ENCODE assay signal across 10 mouse cellular contexts in genomic region chrX:7854578-7854977, GRCm38 (mm10). TPM values are rescaled to one million over a fixed set of nuclear protein-coding genes. Genes with fewer than 3 reads are reported as not detected.
A peak's percentile ranks its signal among the peaks of the same experiment; 100 is the strongest.
DNase-seq lines count a peak whose midpoint lies in the region; ATAC-seq and TF ChIP-seq lines count a peak whose summit lies in the region.
"Had no signal": no experiment of that assay in that cellular context is flagged by ENCODE, and none has a peak within 500 bp of the region (broad histone marks: within the 10 kb centered on the region; RNA-seq: fewer than 3 reads in every experiment).

No protein-coding gene starts in this region.

- no peak overlapping the region for H3K4me3 ChIP-seq in kidney, postnatal 0 days (replicated peaks; ENCODE audit: low read depth, low read length)
- H3K4me3 ChIP-seq in kidney, embryonic 16.5 days (ENCODE audit: low read length), result no peak overlapping the region
- no peak overlapping the region for H3K4me3 ChIP-seq in ES-E14 (ENCODE audit: insufficient read depth in 1 of 2, low read depth in 1 of 2, low read length in 2 of 2, poor library complexity in 1 of 2, severe bottlenecking in 1 of 2)
- H3K4me3 ChIP-seq: heart, embryonic 15.5 days; neural tube, embryonic 12.5 days had no signal

- no peaks in the 10 kb centered on the region for H3K4me1 ChIP-seq in kidney, postnatal 0 days (replicated peaks; ENCODE audit: insufficient read depth, low read length)
- H3K4me1 ChIP-seq in kidney, embryonic 16.5 days (ENCODE audit: insufficient read depth, low read length), result no peaks in the 10 kb centered on the region
- no peaks in the 10 kb centered on the region for H3K4me1 ChIP-seq in ES-E14 (ENCODE audit: control insufficient read depth in 2 of 2, insufficient read depth in 2 of 2, low read length in 2 of 2, poor library complexity in 1 of 2)
- H3K4me1 ChIP-seq: heart, embryonic 15.5 days; neural tube, embryonic 12.5 days had no signal

- ATAC-seq in kidney, postnatal 0 days (replicated peaks; ENCODE audit: low FRiP score, low read depth), result no peak
- no peak for ATAC-seq in kidney, embryonic 16.5 days (ENCODE audit: low FRiP score, low TSS enrichment)
- peak; percentile 60 for ATAC-seq in erythroblast, adult 5-6 weeks (replicated peaks; ENCODE audit: low FRiP score, poor library complexity, severe bottlenecking)

- H3K27ac ChIP-seq in kidney, postnatal 0 days, result no peak overlapping the region
- H3K27ac ChIP-seq in kidney, embryonic 16.5 days (ENCODE audit: low read length), result no peak overlapping the region
- H3K27ac ChIP-seq in ES-E14 (ENCODE audit: insufficient read depth, low read depth, low read length, poor library complexity, severe bottlenecking), result no peak overlapping the region
- H3K27ac ChIP-seq: heart, embryonic 15.5 days; neural tube, embryonic 12.5 days had no signal

- TF ChIP-seq CTCF in kidney, postnatal 0 days (IDR thresholded peaks at IDR 0.05; ENCODE audit: low read depth), result peak; percentile 59

- no peak overlapping the region for H3K9ac ChIP-seq in kidney, postnatal 0 days (ENCODE audit: low read depth, low read length)
- no peak overlapping the region for H3K9ac ChIP-seq in kidney, embryonic 16.5 days (replicated peaks; ENCODE audit: low read length)
- no peak overlapping the region for H3K9ac ChIP-seq in ES-E14 (ENCODE audit: insufficient read depth, low read depth, low read length, poor library complexity, severe bottlenecking)
- H3K9ac ChIP-seq: heart, embryonic 15.5 days; neural tube, embryonic 12.5 days had no signal

- no peak overlapping the region for H3K4me2 ChIP-seq in kidney, postnatal 0 days (ENCODE audit: low read length)
- H3K4me2 ChIP-seq in kidney, embryonic 16.5 days (replicated peaks; ENCODE audit: low read depth, low read length), result no peak overlapping the region
- H3K4me2 ChIP-seq: heart, embryonic 15.5 days; neural tube, embryonic 12.5 days had no signal

- DNase-seq in cerebellum, adult 8-10 months, result peak; percentile 32
- DNase-seq in cerebellum, adult 11-12 months, result no peak
- DNase-seq in kidney, postnatal 0 days (ENCODE audit: low spot score), result peak; percentile 28
- peak; percentile 15 for DNase-seq in ES-E14 (ENCODE audit: low read depth, low spot score)
- DNase-seq in lung, postnatal 4 days, result peak; percentile 31 to 47
- DNase-seq in thymus, postnatal 4 days, result peak; percentile 71

- no peaks in the 10 kb centered on the region for H3K36me3 ChIP-seq in kidney, postnatal 0 days (ENCODE audit: insufficient read depth, low read length)
- H3K36me3 ChIP-seq in kidney, embryonic 16.5 days (ENCODE audit: insufficient read depth, low read length), result no peaks in the 10 kb centered on the region
- peaks cover 3% of the 10 kb centered on the region for H3K36me3 ChIP-seq in ES-E14 (ENCODE audit: control insufficient read depth, insufficient read depth, low read length, poor library complexity, severe bottlenecking)
- H3K36me3 ChIP-seq: heart, embryonic 15.5 days; neural tube, embryonic 12.5 days had no signal

- in situ Hi-C loops in ES-E14 (cut with MboI; ENCODE audit: low sequenced_read_pairs in 2 of 2, unreplicated experiment in 2 of 2), result no loop called here

- H3K9me3 ChIP-seq in kidney, postnatal 0 days (replicated peaks; ENCODE audit: low read length), result no peaks in the 10 kb centered on the region
- no peaks in the 10 kb centered on the region for H3K9me3 ChIP-seq in kidney, embryonic 16.5 days (ENCODE audit: low read length)
- H3K9me3 ChIP-seq in ES-E14 (ENCODE audit: control insufficient read depth, insufficient read depth, low read depth, low read length), result no peaks in the 10 kb centered on the region
- H3K9me3 ChIP-seq: heart, embryonic 15.5 days; neural tube, embryonic 12.5 days had no signal

- WGBS in kidney, postnatal 0 days, result 47% methylated on average over 2 of the region's 2 CpGs
- 41% methylated on average over 2 of the region's 2 CpGs for WGBS in kidney, embryonic 16.5 days

- H3K27me3 ChIP-seq in kidney, postnatal 0 days (ENCODE audit: insufficient read depth, low read length), result no peaks in the 10 kb centered on the region
- no peaks in the 10 kb centered on the region for H3K27me3 ChIP-seq in kidney, embryonic 16.5 days (ENCODE audit: insufficient read depth, low read length)
- H3K27me3 ChIP-seq: heart, embryonic 15.5 days; neural tube, embryonic 12.5 days had no signal

TF ChIP-seq in ES-E14, 5 proteins besides CTCF, POLR2A, EP300 and RAD21:
- no peak for TF ChIP-seq MAFK (IDR thresholded peaks at IDR 0.05; ENCODE audit: insufficient read depth, low read depth, low read length)
- TF ChIP-seq CHD2 (IDR thresholded peaks at IDR 0.05; ENCODE audit: low read depth, low read length), result no peak

RNA-seq across cellular contexts. Expression of gene Otud5, which starts 13.4 kb away (rescaled TPM):
- 31.8 and 36.8 TPM in 2 replicates for polyA plus RNA-seq in kidney, postnatal 0 days (2015; fragmentation: Nextera tagmentation; extraction: Ambion mirVana)
- 37.5 and 39.1 TPM in 2 replicates for polyA plus RNA-seq in kidney, embryonic 16.5 days (2015; fragmentation: Nextera tagmentation; extraction: Ambion mirVana)
- 65.3 and 71.0 TPM in 2 replicates for total RNA-seq in ES-E14 (2012; rRNA removed)
- total RNA-seq in erythroblast, adult 5-6 weeks (2015; ENCODE audit: low replicate concordance), result 399 and 555 TPM in 2 replicates
- total RNA-seq in erythroblast, adult 5-6 weeks (2017; ENCODE audit: low replicate concordance), result 691 and 1,009 TPM in 2 replicates

RNA-seq across cellular contexts. Expression of gene Pim2, which starts 23.5 kb away (rescaled TPM):
- 6.2 and 7.8 TPM in 2 replicates for polyA plus RNA-seq in kidney, postnatal 0 days (2015; fragmentation: Nextera tagmentation; extraction: Ambion mirVana)
- 11.7 and 13.4 TPM in 2 replicates for polyA plus RNA-seq in kidney, embryonic 16.5 days (2015; fragmentation: Nextera tagmentation; extraction: Ambion mirVana)
- 17.2 and 20.8 TPM in 2 replicates for total RNA-seq in ES-E14 (2012; rRNA removed)
- 41.9 and 42.8 TPM in 2 replicates for total RNA-seq in erythroblast, adult 5-6 weeks (2015; ENCODE audit: low replicate concordance)
- total RNA-seq in erythroblast, adult 5-6 weeks (2017; ENCODE audit: low replicate concordance), result 30.4 and 31.3 TPM in 2 replicates

RNA-seq across cellular contexts. Expression of gene Slc35a2, which starts 29.2 kb away (rescaled TPM):
- 25.9 and 32.5 TPM in 2 replicates for polyA plus RNA-seq in kidney, postnatal 0 days (2015; fragmentation: Nextera tagmentation; extraction: Ambion mirVana)
- 37.8 and 41.1 TPM in 2 replicates for polyA plus RNA-seq in kidney, embryonic 16.5 days (2015; fragmentation: Nextera tagmentation; extraction: Ambion mirVana)
- total RNA-seq in ES-E14 (2012; rRNA removed), result 38.3 and 51.2 TPM in 2 replicates
- total RNA-seq in erythroblast, adult 5-6 weeks (2015; ENCODE audit: low replicate concordance), result 1.5 and 3.1 TPM in 2 replicates
- 10.0 and 10.9 TPM in 2 replicates for total RNA-seq in erythroblast, adult 5-6 weeks (2017; ENCODE audit: low replicate concordance)

RNA-seq across cellular contexts. Expression of gene Kcnd1, which starts 32.5 kb away (rescaled TPM):
- 0.68 and 0.83 TPM in 2 replicates for polyA plus RNA-seq in kidney, postnatal 0 days (2015; fragmentation: Nextera tagmentation; extraction: Ambion mirVana)
- polyA plus RNA-seq in kidney, embryonic 16.5 days (2015; fragmentation: Nextera tagmentation; extraction: Ambion mirVana), result 1.7 and 1.9 TPM in 2 replicates
- total RNA-seq in ES-E14 (2012; rRNA removed), result 3.1 and 5.4 TPM in 2 replicates
- total RNA-seq in erythroblast, adult 5-6 weeks (2015; ENCODE audit: low replicate concordance), result 4.8 and 5.4 TPM in 2 replicates
- total RNA-seq in erythroblast, adult 5-6 weeks (2017; ENCODE audit: low replicate concordance), result 3.6 and 4.5 TPM in 2 replicates

RNA-seq across cellular contexts. Expression of gene Pqbp1, which starts 44.5 kb away (rescaled TPM):
- polyA plus RNA-seq in kidney, postnatal 0 days (2015; fragmentation: Nextera tagmentation; extraction: Ambion mirVana), result 99.7 and 108 TPM in 2 replicates
- 113 and 124 TPM in 2 replicates for polyA plus RNA-seq in kidney, embryonic 16.5 days (2015; fragmentation: Nextera tagmentation; extraction: Ambion mirVana)
- 47.3 and 69.9 TPM in 2 replicates for total RNA-seq in ES-E14 (2012; rRNA removed)
- 7.3 and 8.4 TPM in 2 replicates for total RNA-seq in erythroblast, adult 5-6 weeks (2015; ENCODE audit: low replicate concordance)
- 39.3 and 41.1 TPM in 2 replicates for total RNA-seq in erythroblast, adult 5-6 weeks (2017; ENCODE audit: low replicate concordance)
